Mouse (Mus musculus): ENCODE results near the gene Shisa9.

DNA sequence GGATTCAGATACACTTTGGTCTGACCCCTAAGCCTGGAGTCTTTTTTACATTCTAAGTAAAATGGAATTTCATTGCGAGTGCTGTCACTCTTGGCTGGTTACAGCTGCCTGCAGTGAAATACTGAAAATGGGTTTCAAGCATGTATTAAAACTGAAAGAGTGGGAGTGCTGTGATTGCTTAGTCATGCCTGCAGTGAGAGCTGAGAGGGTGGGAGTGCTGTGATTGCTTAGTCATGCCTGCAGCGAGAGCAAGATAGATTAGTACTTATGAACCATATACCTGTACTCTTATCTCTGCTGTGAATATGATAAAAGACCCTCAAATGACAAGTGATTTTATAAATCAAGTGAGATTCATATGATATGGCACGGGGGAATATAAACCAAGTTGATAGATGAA is 26.2 kb downstream of the Shisa9 start:
- no peak for TF ChIP-seq POLR2A (IDR thresholded peaks at IDR 0.05; ENCODE audit: control insufficient read depth, low read depth, low read length)
- TF ChIP-seq CTCF (IDR thresholded peaks at IDR 0.05; ENCODE audit: control insufficient read depth, insufficient read depth, insufficient replicate concordance, low read depth, low read length), result no peak

All from testis, adult 2 months (tissue).